Mouse (Mus musculus) lung, embryonic 14.5 days (tissue): Measurements from ENCODE around the gene Nipal1. TPM values are rescaled to one million over a fixed set of nuclear protein-coding genes. Genes with fewer than 3 reads are reported as not detected.

Source experiments
- ATAC-seq: fragments of 200-750 bp; cut with Nextera tagmentation; 2 replicates; pipeline ENCODE4 v1.8.0; 2017; ENCODE audit warnings: mild to moderate bottlenecking, moderate TSS enrichment, moderate library complexity; ENCODE audit not compliant: insufficient read depth
- DNase-seq: peaks from one replicate; pipeline ENCODE4 v3.0.0-alpha.2; 2015
- H3K27ac ChIP-seq: fragments of 300-500 bp; sonication (generic); 2 replicates; pipeline ENCODE4 v1.5.1; 2014; ENCODE audit warnings: low read depth, mild to moderate bottlenecking, moderate library complexity
- H3K27me3 ChIP-seq: fragments of 300-500 bp; sonication (generic); 2 replicates; pipeline ENCODE4 v1.6.1; 2014; ENCODE audit warnings: low read length, control low read depth; ENCODE audit not compliant: insufficient read depth
- H3K36me3 ChIP-seq: fragments of 300-500 bp; sonication (generic); 2 replicates; pipeline ENCODE4 v1.6.1; 2014; ENCODE audit warnings: control low read depth; ENCODE audit not compliant: insufficient read depth
- H3K4me1 ChIP-seq: fragments of 300-500 bp; sonication (generic); 2 replicates; pipeline ENCODE4 v1.6.1; 2014; ENCODE audit warnings: antibody characterized with exemption, control low read depth; ENCODE audit not compliant: insufficient read depth
- H3K4me2 ChIP-seq: fragments of 300-500 bp; sonication (generic); 2 replicates; pipeline ENCODE4 v1.6.1; 2014; ENCODE audit warnings: mild to moderate bottlenecking
- H3K4me3 ChIP-seq: fragments of 300-500 bp; sonication (generic); 2 replicates; pipeline ENCODE4 v1.5.1; 2014; ENCODE audit warnings: low read depth, low read length
- H3K9ac ChIP-seq: fragments of 300-500 bp; sonication (generic); 2 replicates; pipeline ENCODE4 v1.6.1; 2014
- H3K9me3 ChIP-seq: fragments of 300-500 bp; sonication (generic); 2 replicates; pipeline ENCODE4 v1.6.1; 2016; ENCODE audit warnings: low read depth, low read length, control low read depth
- CTCF ChIP-seq: IDR thresholded peaks from 2 replicates; pipeline ENCODE4 v1.5.1; 2016; ENCODE audit warnings: antibody characterized with exemption, low read depth
- WGBS: fragments of 180-500 bp; shearing (Covaris S2); extraction: QIAGEN DNeasy Blood & Tissue Kit; methylation state at CpG from one replicate; pipeline ENCODE4 v1.1.7; 2014; 5-methylcytosine and 5-hydroxymethylcytosine counted together
- polyA plus RNA-seq: library from polyadenylated mRNA; unstranded; fragments of >200 nt; fragmentation: Nextera tagmentation; extraction: Ambion mirVana; gene quantifications from 2 replicates; pipeline ENCODE4 v1.2.1, GENCODE M21; 2014

Nipal1 gene
- polyA plus RNA-seq, 1 experiment from 2014 or later, result 0.29 TPM

GRCm38 (mm10) chr5:72664126-72664525 is 16.5 kb downstream of the Nipal1 start:
- WGBS, result 75% methylated on average over 5 of the region's 5 CpGs
- no peaks in the 10 kb centered on the region for H3K27me3 ChIP-seq
- H3K9ac ChIP-seq, result no peak overlapping the region
- no peaks in the 10 kb centered on the region for H3K9me3 ChIP-seq
- H3K4me1 ChIP-seq, result no peaks in the 10 kb centered on the region
- H3K4me2 ChIP-seq, result no peak overlapping the region
- TF ChIP-seq CTCF, result no peak
- DNase-seq, result no peak
- no peaks in the 10 kb centered on the region for H3K36me3 ChIP-seq
- no peak for ATAC-seq
- H3K27ac ChIP-seq, result no peak overlapping the region
- H3K4me3 ChIP-seq, result no peak overlapping the region

GRCm38 (mm10) chr5:72664854-72665253 is 17.3 kb downstream of the Nipal1 start:
- DNase-seq (no peak), ATAC-seq (no peak)
- Histone ChIP-seq H3K9me3 (no peaks in the 10 kb centered on the region), H3K4me3 (no peak overlapping the region), H3K27ac (no peak overlapping the region), H3K4me1 (no peaks in the 10 kb centered on the region), H3K27me3 (no peaks in the 10 kb centered on the region), H3K9ac (no peak overlapping the region), H3K36me3 (no peaks in the 10 kb centered on the region), H3K4me2 (no peak overlapping the region)
- WGBS, result 42% methylated on average over 3 of the region's 3 CpGs
- no peak for TF ChIP-seq CTCF

- peak; percentile 84 for TF ChIP-seq CTCF
- H3K9ac ChIP-seq, result no peak overlapping the region
- H3K4me2 ChIP-seq, result no peak overlapping the region
- 20% methylated on average over 5 of the region's 5 CpGs for WGBS
- H3K27me3 ChIP-seq, result no peaks in the 10 kb centered on the region
- no peaks in the 10 kb centered on the region for H3K36me3 ChIP-seq
- no peak overlapping the region for H3K4me3 ChIP-seq
- no peak overlapping the region for H3K27ac ChIP-seq
- DNase-seq (peak; percentile 78), ATAC-seq (no peak)
- no peaks in the 10 kb centered on the region for H3K9me3 ChIP-seq
- no peaks in the 10 kb centered on the region for H3K4me1 ChIP-seq
Observed at GRCm38 (mm10) chr5:72665281-72665680, 17.7 kb downstream of the Nipal1 start.

- Histone ChIP-seq H3K9ac (no peak overlapping the region), H3K4me2 (no peak overlapping the region), H3K27ac (no peak overlapping the region), H3K27me3 (no peaks in the 10 kb centered on the region), H3K36me3 (no peaks in the 10 kb centered on the region), H3K4me1 (no peaks in the 10 kb centered on the region), H3K4me3 (no peak overlapping the region), H3K9me3 (no peaks in the 10 kb centered on the region)
- ATAC-seq (no peak), DNase-seq (no peak)
- no peak for TF ChIP-seq CTCF
- 80% methylated on average over 7 of the region's 7 CpGs for WGBS
Observed at GRCm38 (mm10) chr5:72666428-72666827, 18.8 kb downstream of the Nipal1 start.

- H3K4me1 ChIP-seq, result no peaks in the 10 kb centered on the region
- H3K27me3 ChIP-seq, result no peaks in the 10 kb centered on the region
- 75% methylated on average over 9 of the region's 9 CpGs for WGBS
- no peak for ATAC-seq
- H3K4me2 ChIP-seq, result no peak overlapping the region
- no peak for TF ChIP-seq CTCF
- no peak overlapping the region for H3K9ac ChIP-seq
- no peak for DNase-seq
- H3K36me3 ChIP-seq, result no peaks in the 10 kb centered on the region
- H3K9me3 ChIP-seq, result no peaks in the 10 kb centered on the region
- H3K4me3 ChIP-seq, result no peak overlapping the region
- no peak overlapping the region for H3K27ac ChIP-seq
Observed at GRCm38 (mm10) chr5:72668351-72668750, 20.8 kb downstream of the Nipal1 start.

GRCm38 (mm10) chr5:72671017-72671699 is 23.6 kb downstream of the Nipal1 start:
- TF ChIP-seq CTCF, result no peak
- Histone ChIP-seq H3K27ac (no peak overlapping the region), H3K9ac (no peak overlapping the region), H3K36me3 (no peaks in the 10 kb centered on the region), H3K27me3 (no peaks in the 10 kb centered on the region), H3K4me3 (no peak overlapping the region), H3K9me3 (no peaks in the 10 kb centered on the region), H3K4me1 (no peaks in the 10 kb centered on the region), H3K4me2 (no peak overlapping the region)
- WGBS, result 59% methylated on average over 8 of the region's 8 CpGs
- DNase-seq (no peak), ATAC-seq (no peak)

GRCm38 (mm10) chr5:72674994-72675542 is 27.5 kb downstream of the Nipal1 start:
- DNase-seq (peak; percentile 31), ATAC-seq (no peak)
- no peak overlapping the region for H3K27ac ChIP-seq

More at GRCm38 (mm10) chr5:72674994-72675542, 27.5 kb downstream of the Nipal1 start:
- Histone ChIP-seq H3K9me3 (no peaks in the 10 kb centered on the region), H3K36me3 (no peaks in the 10 kb centered on the region), H3K4me3 (no peak overlapping the region), H3K9ac (no peak overlapping the region), H3K4me1 (no peaks in the 10 kb centered on the region), H3K27me3 (no peaks in the 10 kb centered on the region), H3K4me2 (no peak overlapping the region)
- TF ChIP-seq CTCF, result no peak
- 63% methylated on average over 9 of the region's 9 CpGs for WGBS
